Mouse (Mus musculus) embryonic facial prominence, embryonic 14.5 days (tissue): ENCODE results near the gene Snx1. TPM values are rescaled to one million over a fixed set of nuclear protein-coding genes. Genes with fewer than 3 reads are reported as not detected.

Experiments
- ATAC-seq: fragments of 200-750 bp; cut with Nextera tagmentation; 2 replicates; pipeline ENCODE4 v1.8.0; 2017; ENCODE audit warnings: low read depth, moderate number of reproducible peaks, moderate TSS enrichment
- DNase-seq: peaks from one replicate; pipeline ENCODE4 v3.0.0-alpha.2; 2015; ENCODE audit warnings: low spot score
- H3K27ac ChIP-seq: fragments of 300-500 bp; sonication (generic); replicated peaks from 2 replicates; pipeline ENCODE4 v1.5.1; 2014; ENCODE audit warnings: low read depth, mild to moderate bottlenecking, low read length, moderate library complexity
- H3K27me3 ChIP-seq: fragments of 300-500 bp; sonication (generic); replicated peaks from 2 replicates; pipeline ENCODE4 v1.6.1; 2014; ENCODE audit warnings: low read length; ENCODE audit not compliant: control insufficient read depth, insufficient read depth
- H3K36me3 ChIP-seq: fragments of 300-500 bp; sonication (generic); 2 replicates; pipeline ENCODE4 v1.6.1; 2014; ENCODE audit warnings: low read length, mixed read lengths; ENCODE audit not compliant: control insufficient read depth, insufficient read depth
- H3K4me1 ChIP-seq: fragments of 300-500 bp; sonication (generic); 2 replicates; pipeline ENCODE4 v1.6.1; 2014; ENCODE audit warnings: antibody characterized with exemption, low read length; ENCODE audit not compliant: control insufficient read depth, insufficient read depth
- H3K4me2 ChIP-seq: fragments of 300-500 bp; sonication (generic); 2 replicates; pipeline ENCODE4 v1.6.1; 2014; ENCODE audit warnings: low read depth, mild to moderate bottlenecking, low read length, moderate library complexity, mixed read lengths
- H3K4me3 ChIP-seq: fragments of 300-500 bp; sonication (generic); 2 replicates; pipeline ENCODE4 v1.5.1; 2014; ENCODE audit warnings: low read depth, mild to moderate bottlenecking, low read length
- H3K9ac ChIP-seq: fragments of 300-500 bp; sonication (generic); 2 replicates; pipeline ENCODE4 v1.6.1; 2014; ENCODE audit warnings: low read depth, mild to moderate bottlenecking, low read length, moderate library complexity, mixed read lengths
- H3K9me3 ChIP-seq: fragments of 300-500 bp; sonication (generic); 2 replicates; pipeline ENCODE4 v1.6.1; 2016; ENCODE audit warnings: low read length; ENCODE audit not compliant: control insufficient read depth
- whole genome bisulfite sequencing: fragments of 180-500 bp; shearing (Covaris S2); extraction: QIAGEN DNeasy Blood & Tissue Kit; methylation state at CpG from one replicate; pipeline ENCODE4 v1.1.7; 2014; 5-methylcytosine and 5-hydroxymethylcytosine counted together
- polyA plus RNA-seq: library from polyadenylated mRNA; unstranded; fragments of >200 nt; fragmentation: Nextera tagmentation; extraction: Ambion mirVana; gene quantifications from 2 replicates; pipeline ENCODE4 v1.2.1, GENCODE M21; 2014

Gene Snx1
- 139 and 143 TPM in 2 replicates for polyA plus RNA-seq

DNA sequence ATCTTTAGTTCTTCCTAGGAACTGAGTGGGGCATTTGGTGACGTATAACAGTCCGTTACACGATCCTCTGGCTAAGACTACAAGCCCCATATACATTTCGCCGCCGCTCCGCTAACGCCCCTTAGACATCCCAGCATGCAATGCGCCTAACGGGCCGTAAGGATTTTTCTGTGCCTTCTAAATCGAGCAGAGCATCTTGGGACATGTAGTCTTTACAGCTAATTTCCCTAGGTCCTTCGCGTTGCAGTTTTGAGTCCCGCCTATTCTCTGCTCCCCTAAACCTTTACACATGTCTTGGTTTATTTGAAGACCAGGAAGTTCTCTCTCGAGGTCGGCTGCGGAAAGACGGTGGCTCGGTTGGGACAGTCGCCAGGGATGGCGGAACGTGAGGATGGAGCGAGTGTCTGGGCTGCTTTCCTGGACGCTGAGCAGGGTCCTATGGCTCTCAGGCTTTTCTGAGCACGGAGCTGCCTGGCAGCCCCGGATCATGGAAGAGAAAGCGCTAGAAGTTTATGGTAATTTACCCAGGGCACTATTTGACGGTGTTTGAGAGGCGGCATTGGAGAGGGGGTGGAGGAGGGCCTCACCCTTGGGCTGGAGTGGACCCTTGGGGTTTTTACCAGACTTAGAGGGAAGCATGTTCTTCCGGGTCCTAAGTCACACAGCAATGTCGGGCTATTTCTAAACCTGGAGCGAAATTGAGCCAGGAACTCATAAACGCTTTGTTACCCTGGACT is at the start of gene Snx1, which contains the start of gene Ciao2a:
Gene Snx1, minus strand, starts transcription at position 132 of the 737 bp plus-strand sequence.
Gene Ciao2a, plus strand, starts transcription at position 156 of the 737 bp plus-strand sequence.
- under 1% methylated on average over 34 of the region's 34 CpGs for WGBS
- H3K9me3 ChIP-seq: no peaks in the 10 kb centered on the region
- H3K36me3 ChIP-seq: 0 out of 2 replicates have a peak, but pooled peaks cover 10% of the 10 kb centered on the region
- peak within 1 kb of the TSS; percentile 83 for H3K4me2 ChIP-seq
- H3K4me3 ChIP-seq: peak within 1 kb of the TSS; percentile 69
- H3K9ac ChIP-seq: peak within 1 kb of the TSS; percentile 80
- peak; percentile 99 for DNase-seq
- peak within 1 kb of the TSS; percentile 84 for H3K27ac ChIP-seq
- ATAC-seq: peak; percentile 75
- no peaks in the 10 kb centered on the region for H3K27me3 ChIP-seq
- peaks cover 25% of the 10 kb centered on the region for H3K4me1 ChIP-seq

DNA sequence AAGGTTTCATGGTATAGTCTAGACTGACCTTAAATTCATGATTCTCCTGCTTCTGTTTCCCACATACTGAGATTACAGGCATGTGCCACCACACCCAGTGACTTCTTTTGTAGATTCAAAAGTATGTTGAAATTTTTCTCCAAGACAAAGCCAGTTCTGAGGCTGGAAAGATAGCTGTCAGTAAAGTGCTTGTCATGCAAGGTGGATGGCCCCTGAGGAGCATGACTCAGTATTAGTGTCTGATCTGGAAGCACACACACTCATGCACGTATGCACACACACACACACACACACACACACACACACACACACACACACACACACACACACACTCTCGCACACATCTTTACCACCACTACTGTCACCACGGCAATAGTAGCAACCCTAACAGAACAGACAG is 48.6 kb upstream of the Snx1 start:
- Histone ChIP-seq H3K4me2 (no peak overlapping the region), H3K27ac (no peak overlapping the region), H3K4me1 (no peaks in the 10 kb centered on the region), H3K9me3 (no peaks in the 10 kb centered on the region), H3K36me3 (no peaks in the 10 kb centered on the region), H3K4me3 (no peak overlapping the region), H3K27me3 (no peaks in the 10 kb centered on the region), H3K9ac (no peak overlapping the region)
- DNase-seq: no peak
- WGBS: 84% methylated on average over 3 of the region's 3 CpGs
- no peak for ATAC-seq

GRCm38 (mm10) chr9:66173316-66173855 is 47.0 kb upstream of the Snx1 start:
- Histone ChIP-seq H3K9me3 (no peaks in the 10 kb centered on the region), H3K27me3 (no peaks in the 10 kb centered on the region), H3K9ac (no peak overlapping the region), H3K4me3 (no peak overlapping the region), H3K4me2 (no peak overlapping the region), H3K4me1 (no peaks in the 10 kb centered on the region), H3K36me3 (no peaks in the 10 kb centered on the region), H3K27ac (no peak overlapping the region)
- DNase-seq: no peak
- ATAC-seq: no peak
- WGBS: 97% methylated on average over 5 of the region's 5 CpGs

DNA sequence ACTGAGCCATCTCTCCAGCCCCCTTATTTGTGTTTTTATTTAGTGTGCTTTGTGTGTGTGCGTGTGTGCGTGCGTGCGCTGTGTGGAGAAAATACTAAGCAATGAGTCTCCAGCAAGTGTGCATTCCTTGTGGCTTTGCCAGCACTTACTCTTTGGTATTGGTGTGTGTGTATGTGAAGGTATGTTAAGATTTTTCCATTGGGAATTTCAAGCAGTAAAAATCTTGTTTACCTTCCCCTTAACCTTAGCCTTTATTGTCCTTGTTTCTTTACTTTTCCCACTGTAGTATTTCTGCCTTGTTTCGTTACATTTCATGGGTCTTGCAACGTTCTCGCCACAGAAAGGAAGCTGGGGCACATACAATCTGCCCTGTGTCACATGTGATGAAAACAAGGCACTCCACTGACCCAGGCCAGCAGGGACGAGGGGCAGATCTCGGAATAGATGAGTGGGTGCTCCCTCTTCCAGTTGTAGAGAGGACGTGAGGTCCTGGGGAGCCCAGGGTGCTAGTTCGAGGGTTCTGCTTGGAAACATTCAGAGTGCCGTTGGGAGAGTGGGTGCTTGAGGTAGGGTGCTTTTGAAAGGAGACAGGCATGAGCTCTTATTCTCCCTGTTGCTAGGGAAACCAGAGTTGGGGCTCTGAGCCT is 45.0 kb upstream of the Snx1 start:
- H3K4me2 ChIP-seq: no peak overlapping the region
- no peaks in the 10 kb centered on the region for H3K9me3 ChIP-seq
- no peak overlapping the region for H3K9ac ChIP-seq
- ATAC-seq: no peak
- H3K4me3 ChIP-seq: no peak overlapping the region
- no peaks in the 10 kb centered on the region for H3K27me3 ChIP-seq
- H3K36me3 ChIP-seq: no peaks in the 10 kb centered on the region
- H3K27ac ChIP-seq: no peak overlapping the region
- no peaks in the 10 kb centered on the region for H3K4me1 ChIP-seq
- no peak for DNase-seq
- WGBS: 75% methylated on average over 12 of the region's 12 CpGs

DNA sequence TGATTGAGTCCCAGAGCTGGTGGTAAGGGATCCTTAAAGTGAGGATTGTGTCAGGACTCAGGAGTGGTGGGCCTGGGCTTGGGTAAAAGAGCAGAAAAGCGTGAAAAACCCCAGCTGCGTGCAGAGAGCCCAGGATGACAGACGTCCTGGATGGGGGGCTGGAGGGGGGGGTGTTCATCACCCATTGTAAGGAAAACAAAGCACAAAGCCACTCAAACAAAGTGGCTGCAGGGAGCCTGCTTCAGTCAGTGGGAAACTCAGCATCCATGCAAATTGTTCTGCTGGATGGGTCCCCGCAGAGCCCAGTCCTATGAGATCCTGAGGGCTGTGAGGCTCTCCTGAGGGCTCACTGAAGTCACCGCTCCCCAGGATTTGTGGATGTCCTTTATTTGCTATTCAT is 44.1 kb upstream of the Snx1 start:
- DNase-seq (no peak), ATAC-seq (no peak)
- Histone ChIP-seq H3K4me3 (no peak overlapping the region), H3K27me3 (no peaks in the 10 kb centered on the region), H3K4me2 (no peak overlapping the region), H3K9me3 (no peaks in the 10 kb centered on the region), H3K4me1 (no peaks in the 10 kb centered on the region; the same call in 1 of the 2 replicates), H3K36me3 (no peaks in the 10 kb centered on the region), H3K9ac (no peak overlapping the region), H3K27ac (no peak overlapping the region)
- 32% methylated on average over 5 of the region's 5 CpGs for WGBS

- H3K27ac ChIP-seq: no peak overlapping the region
- no peaks in the 10 kb centered on the region for H3K27me3 ChIP-seq
- H3K9me3 ChIP-seq: no peaks in the 10 kb centered on the region
- no peak overlapping the region for H3K4me3 ChIP-seq
- WGBS: 14% methylated on average over 1 of the region's 1 CpGs
- ATAC-seq: peak; percentile 78; the same call in 1 of the 2 replicates
- no peak overlapping the region for H3K4me2 ChIP-seq
- H3K36me3 ChIP-seq: no peaks in the 10 kb centered on the region
- peak; percentile 46 for DNase-seq
- H3K4me1 ChIP-seq: no peaks in the 10 kb centered on the region; the same call in 1 of the 2 replicates
- H3K9ac ChIP-seq: no peak overlapping the region
Observed at GRCm38 (mm10) chr9:66168233-66168632, 41.8 kb upstream of the Snx1 start.

DNA sequence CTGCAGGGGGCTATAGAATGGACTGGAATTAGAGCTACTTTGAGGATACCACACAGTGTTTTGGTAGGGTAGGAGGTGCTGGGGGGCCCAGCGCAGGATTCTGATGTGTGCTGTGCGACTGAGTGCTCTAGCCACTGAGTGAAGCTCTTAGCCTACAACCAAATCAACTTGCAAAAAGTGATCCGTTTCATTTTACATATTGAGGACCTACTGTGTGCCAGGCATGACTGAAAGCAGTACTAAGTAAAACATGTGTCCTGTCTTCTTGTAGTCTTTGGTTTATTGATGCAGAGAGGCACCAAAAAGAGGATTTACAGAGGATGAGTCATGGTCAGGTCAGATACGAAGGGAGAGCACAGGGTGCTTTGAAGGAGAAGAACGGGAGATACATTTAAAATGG is 40.8 kb upstream of the Snx1 start:
- no peaks in the 10 kb centered on the region for H3K9me3 ChIP-seq
- no peaks in the 10 kb centered on the region; the same call in 1 of the 2 replicates for H3K4me1 ChIP-seq
- no peak overlapping the region for H3K27ac ChIP-seq
- no peaks in the 10 kb centered on the region for H3K27me3 ChIP-seq
- WGBS: 80% methylated on average over 5 of the region's 5 CpGs
- no peak overlapping the region for H3K4me2 ChIP-seq
- DNase-seq: no peak
- no peak overlapping the region for H3K4me3 ChIP-seq
- H3K9ac ChIP-seq: no peak overlapping the region
- no peak for ATAC-seq
- H3K36me3 ChIP-seq: no peaks in the 10 kb centered on the region

DNA sequence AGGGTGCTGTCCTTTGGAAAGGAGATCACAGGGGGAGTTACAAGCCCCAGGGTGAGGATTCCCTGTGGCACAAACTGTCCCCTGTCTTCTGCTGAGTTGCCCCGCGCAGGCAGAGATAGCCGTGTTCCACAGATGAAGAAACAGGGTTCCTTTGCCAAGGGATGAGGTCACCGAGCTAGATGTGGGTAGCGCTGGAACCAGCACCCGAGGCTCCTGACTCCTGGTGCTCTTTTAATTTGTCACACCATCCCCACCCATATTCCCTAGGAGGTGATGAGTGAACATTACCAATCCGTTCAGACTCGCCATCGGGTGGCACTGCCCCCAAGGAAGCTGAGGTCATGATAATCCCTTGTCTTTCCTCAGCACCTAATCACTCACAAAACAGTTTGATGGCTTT is 36.6 kb upstream of the Snx1 start:
- H3K4me3 ChIP-seq: no peak overlapping the region
- H3K27ac ChIP-seq: no peak overlapping the region
- WGBS: 85% methylated on average over 9 of the region's 9 CpGs
- H3K9ac ChIP-seq: no peak overlapping the region
- peaks cover under 1% of the 10 kb centered on the region for H3K4me1 ChIP-seq
- no peaks in the 10 kb centered on the region for H3K36me3 ChIP-seq
- no peak for ATAC-seq
- H3K27me3 ChIP-seq: peaks cover 13% of the 10 kb centered on the region
- no peaks in the 10 kb centered on the region for H3K9me3 ChIP-seq
- no peak overlapping the region for H3K4me2 ChIP-seq
- no peak for DNase-seq
